Mouse (Mus musculus): ENCODE measurements at regions not wholly inside any gene's neighbourhood (a gene's known extent, or its start where the extent isn't known, plus 50 kb on each side); places are given as distances from the start of the nearest gene placed in this dataset.

DNA sequence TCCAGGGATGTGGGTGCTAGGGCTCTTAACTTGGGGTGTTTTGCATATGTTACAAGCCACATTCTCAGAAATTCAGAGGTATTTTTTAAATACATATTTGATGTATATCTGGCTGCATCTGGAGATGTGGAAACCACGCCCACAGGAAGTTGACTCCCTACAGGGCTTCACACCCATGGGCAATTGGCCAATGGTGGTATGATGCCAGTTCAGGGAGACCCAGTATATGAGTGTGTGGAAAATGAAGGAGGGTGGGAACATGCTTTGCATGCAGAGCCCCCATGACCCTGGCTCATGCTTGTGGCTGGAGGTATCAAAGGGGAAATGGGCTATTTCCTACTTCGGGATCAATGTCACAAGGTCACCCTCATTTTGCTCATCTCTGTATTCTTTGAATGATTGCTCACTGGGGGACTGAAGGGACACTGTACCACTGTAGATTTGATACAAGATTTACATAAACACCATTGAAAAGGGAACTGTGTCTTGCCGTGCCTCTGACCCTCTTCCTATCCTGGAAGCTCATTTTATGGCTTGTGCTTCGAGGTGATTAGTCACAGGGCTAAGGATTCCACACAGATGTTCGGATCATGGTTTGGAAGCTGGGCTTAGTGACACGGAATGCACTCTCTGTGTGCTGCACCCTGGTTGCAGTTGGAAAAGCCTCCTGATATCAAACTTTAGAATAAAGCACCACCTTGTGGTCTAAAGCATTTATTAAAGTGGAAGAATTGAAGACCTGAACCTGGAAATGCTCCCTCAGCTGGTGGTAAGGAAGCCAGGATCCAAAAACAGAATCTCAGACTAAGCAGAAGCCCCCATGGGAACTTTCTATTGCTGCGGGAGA lies 56.8 kb upstream of the Edn1 start:
- Histone ChIP-seq H3K9me3 (no peaks in the 10 kb centered on the region), H3K4me1 (0 out of 2 replicates have a peak, but pooled peaks cover 4% of the 10 kb centered on the region), H3K4me3 (no peak overlapping the region), H3K4me2 (replicated peaks) (no peak overlapping the region), H3K9ac (replicated peaks) (no peak overlapping the region), H3K27ac (replicated peaks) (no peak overlapping the region), H3K27me3 (no peaks in the 10 kb centered on the region), H3K36me3 (no peaks in the 10 kb centered on the region)
- 0 out of 2 replicates have a peak, but pooled peaks have one; percentile 34 for ATAC-seq (ENCODE audit: low FRiP score, low read depth)
- WGBS, result 50% methylated on average over 7 of the region's 7 CpGs

DNA sequence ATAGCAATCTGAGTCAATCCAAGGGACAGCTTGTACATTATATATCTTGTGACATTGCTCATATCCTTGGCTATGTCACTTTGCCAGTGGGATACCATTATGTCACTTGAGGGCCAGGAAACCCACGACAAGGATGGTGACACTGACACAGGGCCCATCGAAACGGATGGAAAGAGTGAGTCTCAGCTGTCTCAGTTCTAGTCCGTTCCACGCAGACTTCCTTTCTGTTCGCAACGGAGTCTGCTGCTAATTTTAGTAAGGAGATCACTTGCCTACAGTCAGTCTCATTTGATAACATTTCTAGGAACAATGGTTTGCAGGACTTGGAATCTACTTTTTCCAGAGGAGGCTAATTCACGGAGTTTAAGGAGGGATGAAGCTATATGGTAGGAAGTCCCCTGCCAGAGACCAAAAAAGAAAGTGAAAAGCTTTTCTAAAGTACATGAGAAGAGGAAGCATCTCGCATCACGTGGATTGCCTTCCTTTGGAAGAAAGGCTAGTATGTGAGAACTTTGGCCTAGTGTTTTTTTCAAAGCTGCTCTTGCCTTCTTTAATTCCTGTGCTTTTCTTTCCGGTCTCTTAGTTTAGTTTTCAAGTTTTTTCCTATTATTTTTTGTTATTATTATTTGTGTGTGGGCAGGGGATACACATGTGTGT lies 55.4 kb upstream of the Edn1 start:
- no peak overlapping the region for H3K4me3 ChIP-seq
- no peak for ATAC-seq (ENCODE audit: low FRiP score, low read depth)
- H3K27ac ChIP-seq (replicated peaks), result no peak overlapping the region
- no peaks in the 10 kb centered on the region for H3K36me3 ChIP-seq
- H3K4me2 ChIP-seq (replicated peaks), result no peak overlapping the region
- no peak overlapping the region for H3K9ac ChIP-seq (replicated peaks)
- 86% methylated on average over 11 of the region's 11 CpGs for WGBS
- 0 out of 2 replicates have a peak, but pooled peaks cover 4% of the 10 kb centered on the region for H3K4me1 ChIP-seq
- no peaks in the 10 kb centered on the region for H3K9me3 ChIP-seq
- H3K27me3 ChIP-seq, result no peaks in the 10 kb centered on the region

Measured in midbrain, embryonic 12.5 days (tissue).